Mouse (Mus musculus) lung, adult 18-20 months (tissue): Measurements from ENCODE around the gene BC051142.
"Not testable (repeated sequence)": the region's sequence is repeated elsewhere in the genome, so short reads cannot be mapped to it uniquely, and the experiment has no call there.

Experiments used
- DNase-seq, 2 experiments: peaks; one replicate each; pipeline ENCODE4 v3.0.0; 2022; ENCODE audit warnings: mixed read lengths in 2 of 2

The BC051142 gene

DNA sequence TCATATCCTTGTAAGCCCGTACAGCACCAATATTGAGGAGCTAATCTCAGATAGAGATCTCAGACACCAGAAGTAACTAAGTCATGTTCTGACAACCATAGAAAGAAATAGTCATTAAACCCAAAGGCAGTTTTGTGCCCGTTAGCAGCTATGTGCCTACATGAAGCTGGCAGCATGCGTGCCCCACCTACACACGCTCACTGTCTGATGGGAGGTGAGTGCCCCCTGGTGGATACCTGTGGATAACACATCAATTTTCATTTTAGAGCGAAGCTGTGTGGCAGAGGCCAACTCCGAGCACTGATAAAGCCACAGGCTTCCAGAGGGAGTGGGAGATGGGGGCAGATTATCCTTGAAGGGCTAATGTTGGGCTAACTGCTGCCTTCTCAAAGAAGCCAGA is 12.5 kb downstream of the BC051142 start:
- DNase-seq: peak; percentile 55 to 67

DNA sequence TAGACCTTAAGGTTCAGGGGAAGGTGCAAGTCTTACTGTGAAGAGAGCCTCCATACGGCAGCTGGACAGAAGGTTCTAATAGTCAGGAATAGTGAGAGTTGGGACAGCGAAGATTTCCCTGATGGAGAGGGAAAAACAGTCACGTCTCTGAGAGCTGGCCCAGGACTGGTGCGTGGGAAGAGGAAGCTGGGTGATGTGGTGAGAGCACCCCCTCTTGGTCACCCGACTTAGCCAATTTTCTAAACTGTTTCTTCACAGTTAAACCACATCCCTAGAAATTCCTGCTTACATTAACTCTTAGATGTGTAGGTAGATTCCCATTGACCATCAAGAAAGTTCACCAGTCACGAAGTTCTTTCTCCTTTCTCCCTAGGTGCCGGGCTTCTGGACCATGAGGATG is 21.4 kb downstream of the BC051142 start:
- no peak for DNase-seq

DNA sequence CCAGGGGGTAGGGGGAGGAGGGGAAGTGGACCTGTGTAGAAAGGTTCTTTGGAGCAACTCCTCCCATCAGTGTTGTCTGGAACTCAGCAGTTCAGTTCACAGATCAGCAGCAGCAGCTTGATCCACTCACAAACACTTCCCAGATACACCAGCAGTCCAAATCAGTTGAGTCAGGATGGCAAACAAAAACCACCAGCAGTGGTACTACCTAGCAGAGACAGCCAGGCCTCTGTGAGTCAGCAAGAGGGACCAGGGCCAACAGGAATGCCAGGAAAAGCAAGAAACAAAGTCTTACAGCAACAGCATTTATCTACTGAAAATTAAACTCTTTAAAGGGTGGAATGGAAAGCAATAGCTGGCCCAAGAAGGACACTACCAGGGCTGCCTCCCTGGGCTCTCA is 29.0 kb downstream of the BC051142 start:
- DNase-seq: no peak

DNA sequence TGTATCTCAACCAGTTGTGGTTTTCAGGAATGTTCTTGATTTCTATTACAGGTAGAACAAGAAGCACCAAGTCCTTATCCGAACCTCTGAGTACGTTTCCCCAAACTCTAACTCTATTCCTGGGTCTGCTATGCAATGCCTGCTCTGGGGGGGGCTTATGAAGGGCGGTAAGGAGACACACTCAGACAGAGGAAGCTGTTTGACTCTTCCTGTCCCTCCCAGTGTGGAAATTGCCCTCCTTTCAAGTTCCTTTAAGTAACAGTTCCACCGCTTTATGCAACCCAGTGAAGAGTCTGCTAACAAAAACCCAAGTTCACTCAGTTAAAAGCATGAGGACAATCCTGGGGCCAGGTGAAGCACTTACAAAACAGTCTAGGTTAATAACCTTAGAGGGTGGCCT is 38.5 kb downstream of the BC051142 start:
- no peak for DNase-seq

DNA sequence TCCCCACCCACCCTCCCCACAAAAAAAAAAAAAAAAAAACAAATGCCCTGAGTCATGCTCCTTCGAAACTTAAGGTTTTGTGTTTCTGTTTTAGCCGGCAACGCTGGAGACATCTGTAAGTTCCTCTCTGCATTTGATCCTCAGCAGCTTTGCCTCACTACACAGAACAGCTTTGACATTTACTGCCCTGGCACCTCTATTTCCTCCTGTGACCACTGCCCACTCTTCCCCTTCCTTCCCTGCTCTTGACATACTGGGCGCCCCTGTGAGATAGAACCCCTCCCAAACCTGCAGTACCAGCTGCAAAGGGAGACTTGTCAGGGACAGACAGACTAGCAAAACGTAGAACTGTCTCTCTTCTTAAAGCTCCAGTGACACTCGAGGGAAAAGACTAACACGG is 39.0 kb downstream of the BC051142 start:
- DNase-seq: no peak

DNA sequence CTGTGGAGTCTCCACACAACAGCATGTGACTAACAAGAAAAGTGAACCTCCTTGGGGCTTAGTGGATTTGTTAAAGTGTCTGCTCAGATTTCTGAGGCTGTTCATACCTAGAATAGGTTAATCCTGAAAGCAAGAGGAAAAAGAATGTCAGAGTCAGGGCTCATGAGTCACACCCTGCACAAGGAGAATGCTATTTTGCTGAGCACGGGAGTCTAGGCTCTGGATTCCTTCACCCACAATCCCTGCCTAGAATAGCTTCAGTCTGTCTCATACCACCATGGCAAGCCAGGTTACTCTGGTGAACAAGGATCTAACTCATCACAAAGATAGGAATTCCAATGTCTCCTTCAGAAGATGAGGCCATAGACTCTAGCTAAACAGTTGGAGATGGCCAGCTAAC is 40.0 kb downstream of the BC051142 start:
- no peak for DNase-seq

DNA sequence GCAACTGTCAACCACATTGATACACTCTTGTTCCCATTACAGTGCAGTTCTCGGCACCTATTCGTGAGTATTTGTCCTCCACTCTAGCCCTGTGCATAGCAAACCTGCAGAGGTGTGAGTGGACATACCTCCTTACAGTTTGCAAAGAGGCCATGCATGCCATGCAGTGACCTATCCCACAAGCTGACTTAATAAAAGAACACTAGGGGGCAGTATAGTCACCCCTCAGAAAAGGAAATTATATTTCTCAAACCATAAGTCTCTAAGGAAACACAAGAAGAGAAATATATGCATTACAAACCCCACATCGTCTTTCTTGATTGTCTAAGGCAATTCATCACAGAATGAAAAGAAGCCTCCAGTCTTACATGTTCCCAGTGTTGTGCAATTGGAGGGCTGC is 41.2 kb downstream of the BC051142 start:
- no peak for DNase-seq

DNA sequence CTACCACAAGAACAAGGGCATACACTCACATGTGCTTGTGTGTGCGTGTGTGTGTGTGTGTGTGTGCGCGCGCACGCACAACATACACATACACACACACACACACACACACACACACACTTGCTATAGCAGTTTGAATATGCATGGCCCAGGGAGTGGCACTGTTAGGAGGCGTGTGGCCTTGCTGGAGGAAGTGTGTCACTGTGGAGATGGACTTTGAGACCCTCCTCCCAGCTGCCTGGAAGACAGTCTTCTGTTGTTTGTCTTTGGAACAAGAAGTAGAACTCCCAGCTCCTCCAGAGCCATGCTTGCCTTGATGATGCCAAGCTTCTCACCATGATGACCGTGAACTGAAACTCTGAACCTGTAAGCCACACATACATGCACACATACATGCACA is 43.4 kb downstream of the BC051142 start:
- no peak for DNase-seq

DNA sequence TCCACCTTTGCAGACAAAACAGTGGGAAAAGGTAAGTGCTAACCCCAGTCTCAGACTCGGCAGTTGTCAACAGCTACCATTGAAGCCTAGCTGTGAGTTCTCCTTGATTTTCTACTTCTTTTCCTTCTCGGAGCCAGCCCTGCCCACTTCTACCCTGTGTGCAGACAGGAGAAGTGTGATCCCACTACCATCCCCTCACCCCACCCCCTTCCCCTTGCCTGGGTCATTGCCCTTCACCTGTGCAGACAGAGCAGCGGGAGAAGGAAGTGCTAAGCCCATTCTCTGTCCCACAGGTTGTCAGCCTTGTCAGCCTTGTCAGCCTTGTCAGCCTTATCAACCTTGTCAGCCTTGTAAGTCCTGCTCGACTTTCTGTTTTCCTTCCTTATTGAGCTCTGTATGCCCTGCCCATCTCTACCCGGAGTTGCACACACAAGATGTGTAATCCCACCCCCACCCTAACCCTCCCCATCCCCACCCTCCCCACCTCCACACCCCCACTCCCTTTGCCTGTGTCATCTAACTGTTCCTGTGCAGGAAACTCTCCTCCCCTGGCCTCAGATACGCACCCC is 49.9 kb downstream of the BC051142 start:
- DNase-seq: no peak

DNA sequence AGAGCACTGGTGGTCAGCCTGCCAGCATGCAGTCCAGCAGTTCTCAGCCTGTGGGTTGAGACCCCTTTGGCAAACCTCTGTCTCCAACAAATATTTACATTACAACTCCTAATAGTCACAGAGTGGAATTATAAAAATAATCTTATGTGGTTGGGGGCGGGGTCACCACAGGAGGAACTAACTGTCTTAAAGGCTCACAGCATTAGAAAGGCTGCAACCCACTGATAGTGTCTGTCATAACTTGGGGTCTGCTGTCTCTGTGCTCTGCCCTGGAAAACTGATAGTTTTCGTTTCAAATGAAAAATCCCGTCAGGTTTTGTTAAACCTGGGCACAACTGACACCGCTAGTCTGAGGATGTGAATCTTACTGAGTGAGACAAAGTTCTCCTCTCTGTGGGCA is 59.0 kb downstream of the BC051142 start:
- no peak for DNase-seq

DNA sequence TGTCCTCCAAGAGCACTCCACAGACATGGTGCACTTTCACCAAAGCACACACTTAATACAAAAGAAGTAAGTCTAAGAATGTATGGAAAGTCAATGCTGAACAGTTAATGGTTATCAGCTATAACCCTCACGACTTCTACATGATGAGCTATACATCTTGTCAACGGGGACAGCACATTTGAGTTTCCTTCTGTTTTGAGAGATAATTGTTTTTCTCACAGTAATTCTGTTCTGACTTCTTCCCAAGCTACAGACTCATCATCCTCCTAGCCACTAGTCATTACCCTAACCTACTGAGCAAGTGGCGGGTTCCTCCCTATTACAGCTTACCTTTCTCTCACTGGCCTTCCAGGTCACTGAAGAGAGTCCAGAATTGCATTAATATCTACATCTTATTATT is 60.6 kb downstream of the BC051142 start:
- no peak for DNase-seq

DNA sequence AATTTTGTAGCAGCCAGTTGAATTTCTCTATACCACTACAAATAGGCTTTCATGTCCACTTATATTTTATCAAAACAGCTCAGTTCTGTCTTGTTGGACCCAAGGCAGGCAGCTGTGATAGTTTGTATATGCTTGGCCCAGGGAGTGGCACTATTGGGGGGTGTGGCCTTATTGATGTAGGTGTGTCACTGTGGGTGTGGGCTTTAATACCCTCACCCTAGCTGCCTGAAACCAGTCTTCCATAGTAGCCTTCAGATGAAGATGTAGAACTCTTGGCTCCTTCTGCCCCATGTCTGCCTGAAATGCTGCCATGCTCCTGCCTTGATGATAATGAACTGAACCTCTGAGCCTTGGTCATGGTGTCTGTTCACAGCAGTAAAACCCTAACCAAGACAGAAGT is 67.3 kb downstream of the BC051142 start:
- not testable (repeated sequence) for DNase-seq

DNA sequence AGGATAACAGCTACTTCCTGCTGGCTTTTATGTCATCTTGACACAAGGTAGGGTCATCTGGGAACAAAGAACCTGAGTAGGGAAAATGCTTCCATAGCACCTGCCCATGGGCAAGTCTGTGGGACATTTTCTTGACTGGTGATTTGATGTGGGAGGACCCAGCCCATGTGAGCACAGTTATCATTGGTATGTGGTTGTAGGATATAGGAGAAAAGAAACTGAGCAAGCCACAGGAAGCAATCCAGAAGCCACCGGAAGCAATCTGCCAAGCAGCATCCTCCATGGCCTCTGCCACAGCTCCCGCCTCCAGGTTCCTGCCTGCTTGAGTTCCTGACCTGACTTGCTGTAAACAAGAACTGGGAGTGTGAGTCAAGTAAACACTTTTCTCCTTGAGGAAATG is 71.9 kb downstream of the BC051142 start:
- no peak for DNase-seq

DNA sequence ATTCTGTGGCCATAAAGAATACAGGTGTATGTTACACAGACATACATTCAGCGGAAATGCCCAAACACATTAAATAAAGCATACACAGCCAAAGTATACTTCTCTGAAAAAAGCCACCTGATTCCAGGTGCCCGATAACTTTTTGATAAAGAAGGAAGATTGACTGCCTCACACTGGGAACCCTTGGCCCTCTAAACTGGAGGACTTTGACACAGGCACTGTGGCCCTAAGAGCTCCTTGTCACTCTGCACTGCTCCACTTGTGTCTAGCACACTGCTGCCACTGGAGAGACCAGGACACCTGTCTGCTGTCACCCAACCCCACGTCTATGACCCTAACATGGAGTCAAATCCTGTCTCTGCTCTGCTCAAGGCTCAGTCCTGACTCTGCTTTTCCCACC is 76.4 kb downstream of the BC051142 start:
- DNase-seq: no peak

DNA sequence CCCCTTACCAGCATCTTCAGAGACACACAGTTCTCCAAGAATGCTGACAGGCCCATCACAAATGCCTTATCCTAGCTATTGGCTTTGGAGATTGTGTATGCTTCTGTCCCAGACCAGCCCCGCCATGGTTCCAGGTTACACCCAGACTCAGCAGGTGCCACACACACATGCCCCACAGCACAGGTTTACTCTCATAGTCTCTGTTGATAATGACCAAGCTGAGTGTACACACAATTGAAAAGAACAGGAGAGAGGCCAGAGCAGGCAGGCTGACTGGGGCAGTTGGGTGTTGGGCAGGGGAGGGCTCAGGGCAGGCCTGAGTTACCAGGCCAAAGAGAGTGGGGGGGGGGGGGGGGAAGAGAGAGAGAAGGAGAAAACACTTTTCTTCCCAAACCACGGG is 77.8 kb downstream of the BC051142 start:
- DNase-seq: no peak

DNA sequence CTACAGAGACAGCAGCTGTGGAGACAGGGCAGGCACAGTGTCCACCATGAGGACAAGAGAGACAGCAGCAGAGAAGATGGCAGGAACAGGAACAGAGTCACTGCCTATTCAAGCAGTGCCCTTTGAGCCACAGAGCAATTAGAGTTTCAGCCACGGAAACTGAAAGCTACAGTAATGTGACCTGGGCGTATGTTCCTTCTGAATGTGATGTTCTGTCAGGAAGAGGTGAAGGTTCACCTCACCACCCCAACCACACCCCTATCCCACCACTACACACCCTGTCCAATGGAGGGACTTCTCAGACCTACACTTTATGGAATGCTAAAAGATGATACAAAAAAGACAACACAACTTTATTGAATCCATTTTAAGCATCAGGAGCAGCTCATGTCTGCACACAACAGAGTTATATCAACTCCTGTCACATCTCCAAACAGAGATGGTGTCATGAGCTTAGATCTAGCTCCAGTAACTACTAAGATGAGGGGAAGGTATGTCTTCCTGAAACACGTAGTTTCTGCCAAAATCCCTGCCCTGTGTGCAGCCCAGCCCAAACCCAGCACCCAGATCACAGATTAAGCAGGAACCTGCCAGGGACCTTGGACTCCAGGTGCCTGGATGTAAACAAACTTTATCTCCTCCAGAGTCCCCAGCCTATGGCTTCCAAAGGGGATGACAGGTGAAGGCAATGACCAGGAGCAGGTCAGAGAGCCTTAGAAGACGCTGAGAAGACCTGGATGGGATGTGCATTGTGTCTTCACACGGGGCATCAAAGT is 78.8 kb downstream of the BC051142 start, which contains the start of gene Btnl4:
Gene Btnl4, minus strand, starts transcription at position 81 of the 776 bp plus-strand sequence.
- DNase-seq: not testable (repeated sequence)

DNA sequence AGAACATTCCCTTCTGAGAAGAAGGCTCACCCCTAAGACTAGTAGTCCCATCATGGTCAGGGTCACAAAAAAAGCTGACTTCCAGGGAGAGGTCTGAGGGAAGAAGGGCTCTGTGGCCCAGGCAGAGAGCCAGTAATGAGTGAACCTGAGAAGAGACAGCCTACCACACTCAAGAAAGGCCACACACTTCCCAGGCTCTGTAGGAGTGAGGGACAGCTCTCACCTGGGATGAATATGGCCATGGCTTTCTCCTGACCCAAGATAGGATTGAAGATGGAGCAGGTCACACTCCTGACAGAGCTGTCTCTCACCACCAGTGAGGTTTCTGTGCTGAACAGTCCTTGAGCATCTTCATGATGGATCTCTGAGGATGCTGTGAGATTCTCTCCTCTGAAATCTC is 94.2 kb downstream of the BC051142 start:
- DNase-seq: no peak

DNA sequence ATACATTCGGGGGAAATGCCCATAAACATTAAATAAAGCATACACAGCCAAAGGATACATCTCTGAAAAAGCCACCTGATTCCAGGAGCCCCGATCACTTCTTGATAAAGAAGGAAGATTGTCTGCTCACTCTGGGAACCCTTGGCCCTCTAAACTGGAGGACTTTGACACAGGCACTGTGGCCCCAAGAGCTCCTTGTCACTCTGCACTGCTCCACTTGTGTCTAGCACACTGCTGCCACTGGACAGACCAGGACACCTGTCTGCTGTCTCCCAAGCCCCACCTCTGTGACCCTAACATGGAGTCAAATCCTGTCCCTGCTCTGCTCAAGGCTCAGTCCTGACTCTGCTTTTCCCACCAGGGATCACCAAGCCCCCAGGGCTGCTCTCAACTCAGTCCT is 96.5 kb downstream of the BC051142 start:
- DNase-seq: not testable (repeated sequence)

DNA sequence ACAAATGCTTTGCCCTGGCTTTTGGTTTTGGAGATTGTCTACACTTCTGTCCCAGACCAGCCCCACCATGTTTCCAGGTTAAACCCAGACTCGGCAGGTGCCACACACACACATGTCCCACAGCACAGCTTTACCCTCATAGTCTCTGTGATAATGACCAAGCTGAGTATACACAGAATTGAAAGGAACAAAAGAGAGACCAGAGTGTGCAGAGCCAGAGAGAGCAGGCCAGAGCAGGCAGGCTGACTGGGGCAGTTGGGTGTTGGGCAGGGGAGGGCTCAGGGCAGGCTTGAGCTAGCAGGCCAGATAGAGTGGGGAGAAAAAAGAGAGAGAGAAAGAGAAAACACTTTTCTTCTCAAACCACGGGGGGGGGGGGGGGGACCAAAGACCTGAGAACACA is 97.9 kb downstream of the BC051142 start:
- DNase-seq: no peak

DNA sequence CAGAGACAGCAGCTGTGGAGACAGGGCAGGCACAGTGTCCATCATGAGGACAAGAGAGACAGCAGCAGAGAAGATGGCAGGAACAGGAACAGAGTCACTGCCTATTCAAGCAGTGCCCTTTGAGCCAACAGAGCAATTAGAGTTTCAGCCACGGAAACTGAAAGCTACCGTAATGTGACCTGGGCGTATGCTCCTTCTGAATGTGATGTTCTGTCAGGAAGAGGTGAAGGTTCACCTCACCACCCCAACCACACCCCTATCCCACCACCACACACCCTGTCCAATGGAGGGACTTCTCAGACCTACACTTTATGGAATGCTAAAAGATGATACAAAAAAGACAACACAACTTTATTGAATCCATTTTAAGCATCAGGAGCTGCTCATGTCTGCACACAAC is 98.7 kb downstream of the BC051142 start:
- DNase-seq: not testable (repeated sequence)

DNA sequence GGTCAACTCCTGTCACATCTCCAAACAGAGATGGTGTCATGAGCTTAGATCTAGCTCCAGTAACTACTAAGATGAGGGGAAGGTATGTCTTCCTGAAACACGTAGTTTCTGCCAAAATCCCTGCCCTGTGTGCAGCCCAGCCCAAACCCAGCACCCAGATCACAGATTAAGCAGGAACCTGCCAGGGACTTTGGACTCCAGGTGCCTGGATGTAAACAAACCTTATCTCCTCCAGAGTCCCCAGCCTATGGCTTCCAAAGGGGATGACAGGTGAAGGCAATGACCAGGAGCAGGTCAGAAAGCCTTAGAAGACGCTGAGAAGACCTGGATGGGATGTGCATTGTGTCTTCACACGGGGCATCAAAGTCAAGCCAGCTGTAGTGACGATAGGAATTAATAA is 99.1 kb downstream of the BC051142 start:
- DNase-seq: not testable (repeated sequence)

DNA sequence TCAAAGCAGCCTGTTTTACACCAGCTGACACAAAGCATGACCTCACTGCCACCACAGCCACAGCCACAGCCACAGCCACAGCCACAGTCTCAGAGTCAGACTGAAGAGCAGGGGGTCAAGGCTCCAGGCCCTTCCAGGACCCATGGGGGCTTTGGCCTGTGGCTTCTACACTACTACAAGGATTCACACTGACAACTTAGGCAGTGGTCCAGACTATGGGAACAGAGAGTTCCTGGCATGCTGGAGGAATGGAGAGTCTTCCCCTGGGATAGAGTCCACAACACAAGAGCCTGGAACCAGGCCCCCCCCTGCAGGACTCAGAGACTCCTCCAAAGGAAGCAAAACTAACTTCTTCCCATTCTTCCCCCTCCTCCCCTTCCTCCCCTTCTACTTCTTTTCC is 109.0 kb downstream of the BC051142 start:
- DNase-seq: no peak
